Mouse (Mus musculus) bone marrow macrophage, adult 2 months (primary cell): ENCODE data around the gene Exosc6. TPM values are rescaled to one million over a fixed set of nuclear protein-coding genes. Genes with fewer than 3 reads are reported as not detected.
"Not testable (repeated sequence)": the region's sequence is repeated elsewhere in the genome, so short reads cannot be mapped to it uniquely, and the experiment has no call there.

Experiments used
- H3K27ac ChIP-seq: 2 replicates; pipeline ENCODE4 v1.5.1; 2012; ENCODE audit warnings: low read depth, low read length; ENCODE audit not compliant: insufficient read depth
- H3K4me1 ChIP-seq: 2 replicates; pipeline ENCODE4 v1.6.1; 2012; ENCODE audit warnings: low read length; ENCODE audit not compliant: control insufficient read depth, insufficient read depth
- H3K4me3 ChIP-seq: 2 replicates; pipeline ENCODE4 v1.5.1; 2012; ENCODE audit warnings: mild to moderate bottlenecking, low read length, moderate library complexity; ENCODE audit not compliant: insufficient read depth
- CTCF ChIP-seq: IDR thresholded peaks from 2 replicates; pipeline ENCODE4 v1.5.1; 2012; ENCODE audit warnings: low read depth, mild to moderate bottlenecking, low read length, moderate library complexity
- POLR2A ChIP-seq: IDR thresholded peaks from 2 replicates; pipeline ENCODE4 v1.6.1; 2012; ENCODE audit warnings: mild to moderate bottlenecking, low read depth, low read length, borderline replicate concordance
- polyA plus RNA-seq: library from polyadenylated mRNA; stranded (reverse); fragments of >200 nt; gene quantifications from 2 replicates; pipeline ENCODE4 v1.2.4, GENCODE M21; 2012; ENCODE audit not compliant: missing spikeins, insufficient read depth, insufficient read length

Gene Exosc6
- not detected in 2 replicates for polyA plus RNA-seq

DNA sequence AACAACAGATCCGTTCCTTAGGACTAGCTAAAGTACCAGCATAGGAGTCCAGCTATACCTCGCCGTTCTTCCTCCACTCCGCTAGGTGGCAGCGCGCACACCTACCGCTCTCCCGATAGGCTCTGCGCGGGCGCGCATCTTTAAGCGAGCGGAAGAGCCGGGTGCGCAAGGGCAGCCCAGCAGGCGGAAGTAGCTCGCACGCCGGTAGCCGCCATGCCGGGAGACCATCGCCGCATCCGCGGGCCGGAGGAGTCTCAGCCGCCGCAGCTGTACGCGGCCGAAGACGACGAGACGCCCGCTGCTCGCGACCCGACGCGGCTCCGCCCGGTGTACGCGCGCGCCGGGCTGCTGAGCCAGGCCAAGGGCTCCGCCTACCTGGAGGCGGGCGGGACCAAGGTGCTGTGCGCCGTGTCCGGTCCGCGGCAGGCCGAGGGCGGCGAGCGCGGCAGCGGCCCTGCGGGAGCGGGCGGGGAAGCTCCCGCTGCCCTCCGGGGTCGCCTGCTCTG lies at the start of gene Exosc6:
Exosc6 (plus strand) TSS at position 182 of the 506 bp plus-strand sequence.
- Histone ChIP-seq H3K4me3 (peak within 1 kb of the TSS; percentile 96), H3K27ac (peak within 1 kb of the TSS; percentile 70), H3K4me1 (peaks cover 18% of the 10 kb centered on the region)
- TF ChIP-seq POLR2A (no peak), CTCF (peak; percentile 40; the same call in 1 of the 2 replicates)

DNA sequence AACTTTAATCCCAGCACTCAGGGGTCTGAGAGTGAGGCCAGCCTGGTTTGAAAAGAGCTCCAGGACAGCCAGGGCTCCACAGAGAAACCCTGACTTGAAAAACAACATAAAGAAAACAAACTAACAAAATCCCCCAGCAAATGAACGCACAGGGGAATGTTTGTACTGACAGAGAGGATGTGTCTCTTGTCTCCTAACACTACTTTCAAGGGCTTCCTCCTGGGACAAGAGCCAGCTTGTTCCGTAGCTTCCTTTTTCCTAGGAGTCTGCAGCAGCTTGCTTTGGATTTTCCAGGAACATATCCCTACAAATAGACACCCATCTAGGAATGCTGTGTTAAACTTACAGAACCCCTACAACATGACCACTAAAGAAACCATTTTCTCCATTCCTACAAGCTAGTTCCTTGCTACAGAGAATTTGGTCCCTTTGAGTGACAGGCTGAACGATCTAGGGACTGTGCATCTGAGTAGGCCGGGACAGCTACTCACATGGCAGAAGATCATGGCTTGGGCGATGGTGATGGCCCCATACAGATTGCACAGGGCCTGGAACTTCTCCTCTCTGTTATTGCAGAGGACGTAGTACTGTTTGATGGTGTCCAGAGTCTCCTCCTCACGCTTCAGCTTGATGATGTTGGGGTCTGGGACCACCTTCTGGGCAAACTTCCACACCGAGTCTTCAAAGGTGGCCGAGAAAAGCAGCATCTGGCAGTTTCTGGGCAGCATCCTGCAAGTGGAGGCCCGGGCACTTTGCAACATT lies 45.7 kb upstream of the Exosc6 start:
- not testable (repeated sequence) for H3K27ac ChIP-seq, H3K4me1 ChIP-seq, H3K4me3 ChIP-seq

DNA sequence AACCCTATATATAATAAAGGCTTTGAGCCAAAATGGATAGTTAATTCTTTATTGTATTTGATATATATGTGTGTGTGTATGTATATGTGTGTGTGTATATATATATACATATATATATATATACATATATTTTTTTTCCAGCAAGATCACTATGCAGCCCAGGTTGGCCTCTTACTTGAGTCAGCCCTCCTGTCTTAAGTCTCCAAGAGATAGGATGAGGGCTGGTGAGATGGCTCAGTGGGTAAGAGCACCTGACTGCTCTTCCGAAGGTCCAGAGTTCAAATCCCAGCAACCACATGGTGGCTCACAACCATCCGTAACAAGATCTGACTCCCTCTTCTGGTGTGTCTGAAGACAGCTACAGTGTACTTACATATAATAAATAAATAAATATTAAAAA lies 29.5 kb upstream of the Exosc6 start:
- H3K27ac ChIP-seq, H3K4me3 ChIP-seq, H3K4me1 ChIP-seq: not testable (repeated sequence)

DNA sequence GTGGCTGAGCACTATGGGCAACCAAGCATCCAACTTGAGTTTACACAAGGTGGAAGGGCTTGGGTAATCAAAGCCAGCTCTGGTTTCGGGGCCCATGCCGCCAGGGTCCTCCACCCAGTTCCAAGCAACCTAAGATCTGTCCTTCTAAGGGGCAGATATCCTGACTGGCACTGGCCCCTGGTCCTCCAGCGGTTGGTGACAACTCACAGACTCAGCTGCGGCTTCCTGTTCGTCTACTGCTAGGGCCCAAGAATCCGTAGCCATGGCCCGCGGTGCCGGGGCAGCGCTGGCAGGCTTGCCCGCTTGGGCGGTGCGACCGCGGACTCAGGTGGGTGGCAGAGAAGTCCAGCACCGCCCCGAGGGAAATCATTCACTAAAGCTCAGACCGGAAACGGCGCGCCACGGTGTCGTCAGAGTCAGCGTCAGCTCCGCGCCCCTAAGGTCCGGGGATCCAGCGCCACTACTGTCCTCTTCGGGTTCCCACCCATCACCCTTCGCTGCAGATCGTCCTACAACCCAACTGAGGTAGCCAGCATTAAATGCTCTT lies 28.7 kb upstream of the Exosc6 start:
- Histone ChIP-seq H3K4me1 (peaks cover 10% of the 10 kb centered on the region), H3K4me3 (peak overlapping the region; percentile 84), H3K27ac (peak overlapping the region; percentile 29; the same call in 1 of the 2 replicates)
- no peak for TF ChIP-seq CTCF
- TF ChIP-seq POLR2A, result no peak

DNA sequence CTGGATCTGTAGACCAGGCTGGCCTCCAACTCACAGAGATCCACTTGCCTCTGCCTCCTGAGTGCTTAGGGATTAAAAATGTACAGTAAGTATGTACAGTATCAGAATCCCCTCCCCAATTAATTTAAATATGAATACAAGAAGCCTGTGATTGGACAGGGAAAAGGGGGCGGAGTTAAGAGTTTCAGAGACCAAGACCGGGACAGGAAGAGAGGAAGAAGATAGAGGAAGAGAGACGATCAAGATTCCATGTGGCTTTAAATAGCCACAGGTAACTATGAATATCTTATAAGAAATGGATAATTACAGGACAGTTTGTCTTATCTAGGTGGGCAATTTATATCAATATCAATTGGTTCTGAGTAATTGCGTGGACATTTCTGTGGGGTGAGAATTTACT lies 26.6 kb upstream of the Exosc6 start:
- H3K27ac ChIP-seq, result no peak overlapping the region
- peak overlapping the region; percentile 54 for H3K4me3 ChIP-seq
- H3K4me1 ChIP-seq, result peaks cover 11% of the 10 kb centered on the region
- TF ChIP-seq CTCF (no peak), POLR2A (no peak)

DNA sequence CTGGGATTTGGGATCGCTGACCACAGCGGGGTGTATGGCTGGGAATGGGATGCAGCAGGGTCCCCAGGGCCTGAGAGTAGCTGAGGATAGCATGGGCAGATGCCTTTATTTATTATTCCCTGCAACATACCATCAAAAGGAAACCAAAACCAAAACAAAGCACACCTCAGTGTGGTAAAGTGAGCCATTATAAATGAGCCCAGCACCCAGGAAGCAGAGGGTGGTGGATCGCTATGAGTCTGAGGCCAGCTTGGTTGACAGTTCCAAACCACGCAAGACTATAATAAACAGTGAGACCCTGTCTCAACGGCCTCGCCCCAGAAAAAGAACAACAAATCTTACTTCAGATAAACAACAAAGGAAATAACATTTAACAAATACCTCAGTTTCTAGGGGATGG lies 26.1 kb upstream of the Exosc6 start:
- peaks cover 9% of the 10 kb centered on the region for H3K4me1 ChIP-seq
- peak overlapping the region; percentile 54 for H3K4me3 ChIP-seq
- no peak overlapping the region for H3K27ac ChIP-seq
- TF ChIP-seq CTCF (no peak), POLR2A (no peak)

DNA sequence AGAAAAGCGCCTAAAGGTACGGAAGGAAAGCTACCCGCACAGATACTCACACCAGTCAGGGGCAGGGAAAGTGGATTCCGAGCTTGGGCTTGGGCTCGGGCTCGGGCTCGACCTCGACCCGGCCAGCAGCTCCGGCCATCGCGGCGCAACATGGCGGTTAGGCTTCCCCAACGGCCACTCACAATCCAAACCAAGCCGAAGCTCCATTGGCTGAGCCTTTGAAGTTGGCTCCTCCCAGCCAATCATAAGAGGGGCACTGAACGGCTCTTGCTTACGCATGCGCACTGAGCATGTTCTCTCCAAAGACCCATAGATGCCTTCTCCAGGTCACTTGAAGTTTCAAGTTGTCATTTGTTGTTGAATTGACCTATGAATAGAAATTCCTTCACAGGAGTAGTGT lies 24.6 kb upstream of the Exosc6 start, which contains the start of gene Ddx19b:
Ddx19b (minus strand) TSS at position 180 of the 400 bp plus-strand sequence.
- TF ChIP-seq POLR2A (no peak), CTCF (no peak)
- peaks cover 13% of the 10 kb centered on the region for H3K4me1 ChIP-seq
- H3K4me3 ChIP-seq, result no peak within 1 kb of the TSS
- no peak within 1 kb of the TSS for H3K27ac ChIP-seq

DNA sequence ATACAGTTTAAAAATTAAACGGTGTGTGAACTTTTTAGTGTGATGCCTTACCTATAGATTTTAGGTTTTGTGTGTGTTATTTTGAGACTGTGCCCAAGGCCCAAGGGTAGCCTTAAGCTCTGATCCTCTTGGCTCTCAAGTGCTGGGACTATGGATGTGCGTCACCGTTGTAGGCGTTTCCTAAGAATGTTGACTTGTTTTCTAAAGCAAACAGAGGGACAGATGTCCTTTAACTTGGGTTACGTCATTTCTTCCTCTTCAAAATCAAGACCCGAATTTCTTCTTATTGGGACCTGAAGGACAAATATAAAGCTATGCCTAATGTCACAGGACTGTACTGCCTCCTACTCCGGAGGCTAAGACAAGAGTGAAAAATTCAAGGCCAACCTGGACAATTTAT lies 23.2 kb upstream of the Exosc6 start, which contains the start of gene Aars:
Aars (plus strand) TSS at position 229 of the 400 bp plus-strand sequence.
- TF ChIP-seq CTCF, result no peak
- TF ChIP-seq POLR2A, result no peak
- peak within 1 kb of the TSS; percentile 59 for H3K27ac ChIP-seq
- H3K4me3 ChIP-seq, result peak within 1 kb of the TSS; percentile 77
- H3K4me1 ChIP-seq, result peaks cover 15% of the 10 kb centered on the region

DNA sequence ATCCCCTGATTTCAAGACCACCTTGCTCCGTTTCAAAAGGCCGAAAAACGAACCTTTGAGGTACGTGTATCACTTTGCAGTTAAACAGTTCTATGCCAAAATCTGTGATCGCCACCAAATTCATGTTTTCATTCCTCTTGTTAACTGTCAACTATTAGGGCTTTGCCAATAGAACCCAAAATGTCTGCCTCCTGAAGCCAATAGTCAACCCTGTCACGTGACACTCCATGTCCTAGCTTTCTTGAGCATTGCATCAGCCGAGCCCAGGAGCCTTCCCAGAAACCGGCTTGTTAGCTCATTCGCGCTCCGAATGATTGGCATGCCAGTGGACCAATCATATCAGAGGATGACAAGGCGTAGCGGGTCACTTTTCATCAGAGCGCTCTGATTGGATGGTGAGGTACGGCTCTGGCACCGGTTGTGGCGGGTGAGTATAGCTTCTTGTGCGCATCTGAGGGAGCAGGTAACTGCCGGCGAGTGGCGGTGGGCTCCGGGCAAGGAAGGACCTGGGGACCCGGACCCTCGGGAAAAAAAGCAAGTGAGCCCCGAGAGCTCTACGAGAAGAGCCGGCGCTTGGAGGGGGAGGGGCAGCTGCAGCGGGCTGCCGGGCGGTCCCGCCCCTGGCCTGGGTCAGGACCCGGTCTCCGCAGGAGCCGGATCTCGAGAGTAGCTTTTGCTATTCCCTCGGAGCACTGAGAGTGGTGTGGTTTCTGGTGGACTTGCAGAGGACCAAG lies 22.5 kb upstream of the Exosc6 start:
- Histone ChIP-seq H3K4me3 (peak overlapping the region; percentile 77), H3K27ac (peak overlapping the region; percentile 59), H3K4me1 (peaks cover 15% of the 10 kb centered on the region)
- TF ChIP-seq POLR2A, result no peak
- TF ChIP-seq CTCF, result no peak

DNA sequence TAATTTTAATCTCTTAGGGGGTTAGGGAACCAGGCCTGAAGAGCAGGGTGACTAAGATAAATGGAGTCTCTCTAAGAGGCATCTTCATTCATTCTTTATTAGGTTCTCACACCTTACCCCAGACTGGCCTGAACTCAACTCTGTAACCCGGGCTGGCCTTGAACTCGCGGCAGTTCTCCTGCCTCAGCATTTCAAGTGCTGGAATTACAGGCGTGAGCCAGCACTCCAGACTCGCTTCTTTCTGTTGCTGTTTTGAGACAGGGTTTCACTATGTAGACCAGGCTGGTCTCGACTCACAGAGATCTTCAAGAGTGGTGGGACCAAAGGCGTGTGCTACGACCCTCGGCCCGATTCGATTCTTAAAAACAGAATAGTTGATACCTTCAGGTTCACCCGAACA lies 21.9 kb upstream of the Exosc6 start:
- TF ChIP-seq POLR2A (no peak), CTCF (no peak)
- Histone ChIP-seq H3K27ac (peak overlapping the region; percentile 59), H3K4me1 (peaks cover 15% of the 10 kb centered on the region), H3K4me3 (peak overlapping the region; percentile 77)
